Mouse (Mus musculus): ENCODE data around the gene Pygo1. TPM values are rescaled to one million over a fixed set of nuclear protein-coding genes. Genes with fewer than 3 reads are reported as not detected.

Pygo1 gene
- polyA plus RNA-seq, 1 experiment = 0.52 TPM

DNA sequence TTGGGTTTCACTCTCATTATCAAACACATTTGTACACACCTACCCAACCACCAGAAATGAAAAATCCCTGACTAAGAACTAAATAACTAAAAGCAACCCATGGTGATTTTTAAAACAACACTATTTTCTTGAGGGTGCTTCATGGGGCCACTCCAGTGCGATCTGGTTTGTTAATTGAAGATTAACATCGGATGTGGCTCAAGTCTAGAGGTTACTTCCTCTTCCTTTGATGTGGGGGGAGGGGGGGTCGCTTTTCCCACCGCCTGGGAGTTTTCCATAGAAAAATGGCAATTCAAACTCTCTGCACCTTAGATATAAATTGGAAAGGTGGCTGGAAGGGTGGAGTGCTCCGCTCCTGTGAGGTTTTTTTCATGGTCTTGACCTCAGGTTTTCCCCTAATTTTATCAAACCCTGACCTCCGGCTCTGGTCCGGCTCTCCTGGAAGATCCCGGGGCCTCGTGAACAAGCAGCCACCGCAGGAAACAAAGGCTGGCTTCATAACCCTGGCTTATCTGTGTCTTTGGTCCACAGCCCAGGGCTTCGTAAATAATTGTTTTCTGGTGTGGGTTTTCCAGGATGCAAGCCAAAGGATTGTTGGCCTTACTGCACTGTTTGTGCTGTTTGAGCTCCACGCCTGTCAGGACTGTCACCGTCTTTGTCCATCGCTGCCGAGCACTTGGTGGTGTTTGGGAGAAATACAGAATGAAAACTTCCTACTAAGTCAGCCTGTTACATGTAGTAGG lies 44.2 kb upstream of the Pygo1 start:
- H3K4me1 ChIP-seq (ENCODE audit: control insufficient read depth, insufficient read depth, low read length) = peaks cover 2% of the 10 kb centered on the region; the same call in 1 of the 2 replicates
- no peak overlapping the region for H3K4me3 ChIP-seq (ENCODE audit: control insufficient read depth, low read depth, low read length)

DNA sequence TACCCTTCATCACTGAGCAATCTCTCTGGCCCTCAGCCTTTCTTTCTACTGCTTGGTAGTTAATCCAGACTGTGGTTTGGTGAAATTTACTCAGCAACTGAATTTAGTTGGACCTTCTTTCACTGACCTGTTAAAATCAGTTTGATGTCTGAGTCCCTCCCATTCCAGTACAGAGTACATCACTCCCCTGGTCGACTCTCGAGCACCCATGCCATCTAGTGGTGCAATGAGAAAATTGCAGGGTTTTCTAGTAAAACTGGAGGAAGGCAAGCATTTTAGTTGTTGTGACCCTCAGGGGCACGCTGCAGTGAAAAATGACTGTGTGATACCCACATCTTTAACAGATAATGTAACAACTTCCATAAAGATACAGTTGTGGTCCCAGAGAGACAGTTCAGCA lies 41.5 kb upstream of the Pygo1 start:
- TF ChIP-seq POLR2A (IDR thresholded peaks at IDR 0.05; ENCODE audit: control insufficient read depth, low read depth, low read length) (no peak), CTCF (IDR thresholded peaks at IDR 0.05; ENCODE audit: control insufficient read depth, insufficient read depth, insufficient replicate concordance, low read depth, low read length) (no peak)
- Histone ChIP-seq H3K4me1 (ENCODE audit: control insufficient read depth, insufficient read depth, low read length) (peaks cover 2% of the 10 kb centered on the region; the same call in 1 of the 2 replicates), H3K27ac (ENCODE audit: control insufficient read depth, insufficient read depth, low read depth, low read length) (no peak overlapping the region), H3K27me3 (ENCODE audit: control insufficient read depth, insufficient read depth, low read length) (no peaks in the 10 kb centered on the region), H3K36me3 (ENCODE audit: control insufficient read depth, insufficient read depth, low read length) (no peaks in the 10 kb centered on the region), H3K4me3 (ENCODE audit: control insufficient read depth, low read depth, low read length) (no peak overlapping the region)

More for the DNA sequence above, 44.2 kb upstream of the Pygo1 start:
- Histone ChIP-seq H3K36me3 (ENCODE audit: control insufficient read depth, insufficient read depth, low read length) (no peaks in the 10 kb centered on the region), H3K27ac (ENCODE audit: control insufficient read depth, insufficient read depth, low read depth, low read length) (no peak overlapping the region), H3K27me3 (ENCODE audit: control insufficient read depth, insufficient read depth, low read length) (no peaks in the 10 kb centered on the region)
- TF ChIP-seq CTCF (IDR thresholded peaks at IDR 0.05; ENCODE audit: control insufficient read depth, insufficient read depth, insufficient replicate concordance, low read depth, low read length) = no peak
- no peak; the same call in 1 of the 2 replicates for TF ChIP-seq POLR2A (IDR thresholded peaks at IDR 0.05; ENCODE audit: control insufficient read depth, low read depth, low read length)

DNA sequence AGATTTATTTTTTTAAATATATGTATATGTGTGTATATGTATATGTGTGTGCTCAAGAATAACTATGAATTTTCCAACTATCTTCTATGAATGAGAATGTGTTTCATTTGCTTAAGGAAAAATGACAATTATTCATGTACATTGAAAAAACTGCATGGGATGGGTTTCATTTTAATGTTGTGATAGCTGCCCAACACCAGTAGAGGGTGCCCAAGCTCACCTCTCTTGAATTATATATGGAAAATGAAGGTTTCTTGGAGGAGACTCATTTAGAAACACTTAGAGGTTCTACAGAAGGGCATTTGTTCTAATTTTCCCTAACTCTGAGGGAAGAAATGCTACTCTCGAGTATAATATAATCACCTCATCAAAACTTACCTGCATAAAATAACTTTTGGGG lies 35.7 kb upstream of the Pygo1 start:
- TF ChIP-seq CTCF (IDR thresholded peaks at IDR 0.05; ENCODE audit: control insufficient read depth, insufficient read depth, insufficient replicate concordance, low read depth, low read length) (no peak), POLR2A (IDR thresholded peaks at IDR 0.05; ENCODE audit: control insufficient read depth, low read depth, low read length) (no peak)
- H3K27me3 ChIP-seq (ENCODE audit: control insufficient read depth, insufficient read depth, low read length) = no peaks in the 10 kb centered on the region
- no peak overlapping the region for H3K27ac ChIP-seq (ENCODE audit: control insufficient read depth, insufficient read depth, low read depth, low read length)
- no peaks in the 10 kb centered on the region for H3K36me3 ChIP-seq (ENCODE audit: control insufficient read depth, insufficient read depth, low read length)
- no peaks in the 10 kb centered on the region for H3K4me1 ChIP-seq (ENCODE audit: control insufficient read depth, insufficient read depth, low read length)
- H3K4me3 ChIP-seq (ENCODE audit: control insufficient read depth, low read depth, low read length) = no peak overlapping the region

DNA sequence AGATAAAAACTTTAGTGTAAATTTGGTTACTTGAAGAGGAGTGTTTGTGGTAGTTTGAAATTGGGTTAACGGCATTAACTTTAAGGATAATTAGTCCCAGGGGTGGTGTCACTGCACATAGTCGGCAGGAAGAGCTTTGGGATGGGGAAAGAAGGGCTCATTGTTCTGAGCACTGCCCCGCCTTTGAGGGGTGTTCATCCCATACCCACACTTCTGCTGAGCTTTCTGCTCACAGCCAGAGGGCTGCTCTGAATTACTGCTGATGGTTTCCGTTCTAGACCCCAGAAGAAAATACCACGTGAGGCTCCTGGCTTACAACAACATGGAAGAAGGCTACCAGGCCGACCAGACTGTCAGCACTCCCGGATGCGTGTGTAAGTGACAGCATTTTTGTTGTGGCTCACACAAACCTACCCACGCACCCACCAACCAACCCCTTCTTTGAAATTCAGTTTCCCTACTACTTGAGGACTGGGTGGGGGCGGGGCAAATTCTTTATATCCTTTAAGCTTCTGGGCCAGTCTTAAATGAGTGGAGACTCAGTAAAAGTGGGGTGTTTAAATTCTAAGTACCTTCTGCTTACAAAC lies 34.9 kb upstream of the Pygo1 start:
- Histone ChIP-seq H3K4me1 (ENCODE audit: control insufficient read depth, insufficient read depth, low read length) (no peaks in the 10 kb centered on the region), H3K27ac (ENCODE audit: control insufficient read depth, insufficient read depth, low read depth, low read length) (no peak overlapping the region), H3K27me3 (ENCODE audit: control insufficient read depth, insufficient read depth, low read length) (no peaks in the 10 kb centered on the region), H3K36me3 (ENCODE audit: control insufficient read depth, insufficient read depth, low read length) (no peaks in the 10 kb centered on the region), H3K4me3 (ENCODE audit: control insufficient read depth, low read depth, low read length) (no peak overlapping the region)
- TF ChIP-seq CTCF (IDR thresholded peaks at IDR 0.05; ENCODE audit: control insufficient read depth, insufficient read depth, insufficient replicate concordance, low read depth, low read length) = no peak
- TF ChIP-seq POLR2A (IDR thresholded peaks at IDR 0.05; ENCODE audit: control insufficient read depth, low read depth, low read length) = no peak

DNA sequence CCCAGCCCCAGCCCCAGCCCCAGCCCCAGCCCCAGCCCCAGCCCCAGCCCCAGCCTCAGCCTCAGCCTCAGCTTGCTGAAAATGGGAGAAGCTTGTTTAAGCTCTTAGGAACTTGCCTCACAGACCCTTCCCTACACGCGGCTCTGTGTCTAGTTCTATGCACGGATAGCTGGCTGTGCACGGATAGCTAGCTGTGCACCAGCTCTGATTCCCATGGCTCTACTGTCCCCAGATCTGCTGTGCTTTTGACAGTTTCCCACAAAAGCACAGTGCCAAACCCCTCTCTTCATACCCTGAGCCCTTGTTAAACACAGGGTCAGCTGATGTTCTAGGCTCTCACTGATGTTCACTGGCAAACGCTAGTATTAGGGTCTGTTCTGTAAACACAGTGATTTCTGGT lies 32.7 kb upstream of the Pygo1 start:
- H3K27me3 ChIP-seq (ENCODE audit: control insufficient read depth, insufficient read depth, low read length) = no peaks in the 10 kb centered on the region
- H3K36me3 ChIP-seq (ENCODE audit: control insufficient read depth, insufficient read depth, low read length) = no peaks in the 10 kb centered on the region
- no peak overlapping the region for H3K4me3 ChIP-seq (ENCODE audit: control insufficient read depth, low read depth, low read length)
- H3K27ac ChIP-seq (ENCODE audit: control insufficient read depth, insufficient read depth, low read depth, low read length) = no peak overlapping the region
- no peak for TF ChIP-seq CTCF (IDR thresholded peaks at IDR 0.05; ENCODE audit: control insufficient read depth, insufficient read depth, insufficient replicate concordance, low read depth, low read length)
- TF ChIP-seq POLR2A (IDR thresholded peaks at IDR 0.05; ENCODE audit: control insufficient read depth, low read depth, low read length) = no peak
- no peaks in the 10 kb centered on the region for H3K4me1 ChIP-seq (ENCODE audit: control insufficient read depth, insufficient read depth, low read length)

DNA sequence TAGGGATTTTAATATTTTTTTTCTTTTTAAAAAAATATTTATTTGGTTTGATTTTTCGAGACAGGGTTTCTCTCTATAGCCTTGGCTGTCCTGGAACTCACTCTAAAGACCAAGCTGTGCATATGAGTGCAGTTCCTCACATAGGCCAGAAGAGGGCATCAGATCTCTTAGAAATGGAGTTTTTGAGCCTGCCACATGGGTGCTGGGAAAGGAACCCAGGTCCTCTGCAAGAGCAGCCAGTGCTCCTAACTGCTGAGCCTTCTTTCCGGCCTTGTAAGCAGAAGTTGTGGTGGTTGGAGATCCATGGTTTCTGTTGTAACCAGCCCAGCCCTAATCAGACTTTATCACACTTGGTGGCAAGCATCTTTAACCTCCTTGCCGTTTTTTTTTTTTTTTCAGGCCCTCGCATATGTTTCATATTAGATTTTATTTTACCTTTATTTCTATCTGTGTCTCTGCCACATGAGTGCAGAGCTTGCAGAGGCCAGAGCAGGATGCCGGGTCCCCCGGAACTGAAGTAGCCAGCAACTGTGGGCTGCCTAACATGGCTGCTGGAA lies 30.6 kb upstream of the Pygo1 start:
- H3K4me3 ChIP-seq (ENCODE audit: control insufficient read depth, low read depth, low read length) = no peak overlapping the region
- no peak overlapping the region for H3K27ac ChIP-seq (ENCODE audit: control insufficient read depth, insufficient read depth, low read depth, low read length)
- no peak for TF ChIP-seq POLR2A (IDR thresholded peaks at IDR 0.05; ENCODE audit: control insufficient read depth, low read depth, low read length)
- peak; percentile 38; the same call in 1 of the 2 replicates for TF ChIP-seq CTCF (IDR thresholded peaks at IDR 0.05; ENCODE audit: control insufficient read depth, insufficient read depth, insufficient replicate concordance, low read depth, low read length)
- H3K4me1 ChIP-seq (ENCODE audit: control insufficient read depth, insufficient read depth, low read length) = no peaks in the 10 kb centered on the region
- H3K36me3 ChIP-seq (ENCODE audit: control insufficient read depth, insufficient read depth, low read length) = no peaks in the 10 kb centered on the region
- no peaks in the 10 kb centered on the region for H3K27me3 ChIP-seq (ENCODE audit: control insufficient read depth, insufficient read depth, low read length)

DNA sequence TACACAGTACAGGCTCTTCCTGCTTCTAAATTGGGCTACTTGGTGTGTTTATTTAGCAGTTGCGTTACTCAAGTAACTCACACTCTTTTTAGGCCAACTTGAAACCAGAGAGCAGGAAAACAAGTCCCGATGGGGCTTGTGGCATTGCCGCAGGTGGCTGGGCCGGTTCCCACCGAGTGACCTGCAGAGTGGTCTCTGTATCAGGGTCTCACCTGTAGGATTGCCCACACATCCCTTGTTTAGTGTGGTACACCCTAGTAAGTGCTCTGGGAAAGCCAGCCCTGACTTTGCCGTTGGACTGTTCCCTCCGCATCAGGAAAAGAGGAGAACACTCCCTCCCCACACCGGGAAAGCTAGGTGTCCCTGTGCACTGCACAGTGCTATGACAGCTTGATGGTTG lies 23.4 kb upstream of the Pygo1 start:
- Histone ChIP-seq H3K27me3 (ENCODE audit: control insufficient read depth, insufficient read depth, low read length) (no peaks in the 10 kb centered on the region), H3K4me1 (ENCODE audit: control insufficient read depth, insufficient read depth, low read length) (no peaks in the 10 kb centered on the region; the same call in 1 of the 2 replicates), H3K4me3 (ENCODE audit: control insufficient read depth, low read depth, low read length) (no peak overlapping the region), H3K27ac (ENCODE audit: control insufficient read depth, insufficient read depth, low read depth, low read length) (no peak overlapping the region), H3K36me3 (ENCODE audit: control insufficient read depth, insufficient read depth, low read length) (no peaks in the 10 kb centered on the region)
- no peak for TF ChIP-seq CTCF (IDR thresholded peaks at IDR 0.05; ENCODE audit: control insufficient read depth, insufficient read depth, insufficient replicate concordance, low read depth, low read length)
- TF ChIP-seq POLR2A (IDR thresholded peaks at IDR 0.05; ENCODE audit: control insufficient read depth, low read depth, low read length) = no peak
